Mouse (Mus musculus): Measurements from ENCODE around the gene Gm43518. TPM values are rescaled to one million over a fixed set of nuclear protein-coding genes. Genes with fewer than 3 reads are reported as not detected.

Gene Gm43518
- polyA plus RNA-seq, 1 experiment: not detected

DNA sequence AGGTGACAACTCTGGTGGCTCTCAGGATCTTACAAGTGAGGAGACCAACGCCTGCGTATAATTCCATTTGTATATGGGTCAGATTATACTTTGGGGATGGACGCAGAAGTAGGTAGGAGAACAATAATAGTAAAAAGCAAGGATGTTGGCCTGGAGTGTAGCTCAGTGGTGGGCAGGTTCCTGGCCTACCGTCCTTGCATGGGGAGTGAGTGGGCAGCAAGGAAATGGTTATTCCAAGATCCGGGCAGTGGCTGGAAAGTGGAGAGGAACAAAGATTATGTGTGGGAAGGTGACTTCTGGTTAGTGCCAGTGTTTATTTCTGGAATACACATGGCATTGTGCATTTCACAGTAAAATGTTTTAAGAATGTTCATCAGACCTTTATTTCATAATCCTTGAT, 8.7 kb downstream of the Gm43518 start:
- H3K27ac ChIP-seq (ENCODE audit: control insufficient read depth, insufficient read depth, low read depth, low read length, poor library complexity): no peak overlapping the region
- TF ChIP-seq CTCF (IDR thresholded peaks at IDR 0.05; ENCODE audit: control insufficient read depth, insufficient read depth, low read length) (no peak), POLR2A (IDR thresholded peaks at IDR 0.05; ENCODE audit: borderline replicate concordance, control insufficient read depth, low read depth, low read length) (no peak)
- H3K4me1 ChIP-seq (ENCODE audit: control insufficient read depth, insufficient read depth, low read length): peaks cover 4% of the 10 kb centered on the region; the same call in 1 of the 2 replicates
- WGBS: 90% methylated on average over 5 of the region's 5 CpGs
- no peak overlapping the region for H3K4me3 ChIP-seq (replicated peaks; ENCODE audit: control insufficient read depth, low read depth, low read length)

DNA sequence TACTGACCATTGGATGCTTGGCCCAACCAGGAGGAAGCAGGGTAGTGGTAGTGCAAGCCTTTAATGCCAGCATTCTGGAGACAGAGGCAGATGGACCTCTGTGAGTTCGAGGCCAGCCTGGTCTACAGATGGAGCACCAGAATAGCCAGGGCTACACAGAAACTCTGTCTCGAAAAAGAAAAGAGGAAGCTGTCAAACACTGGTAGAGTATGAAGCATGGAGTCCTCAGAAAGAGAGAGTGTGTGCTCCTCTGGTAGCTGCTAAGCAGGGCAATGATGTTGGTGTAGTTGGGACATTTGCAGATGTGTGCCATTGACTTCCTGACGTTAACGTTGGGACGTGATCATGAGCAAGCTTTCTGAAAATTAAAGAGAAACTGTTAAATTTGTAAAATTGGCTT, 11.3 kb downstream of the Gm43518 start:
- no peak overlapping the region for H3K27ac ChIP-seq (ENCODE audit: control insufficient read depth, insufficient read depth, low read depth, low read length, poor library complexity)
- H3K4me3 ChIP-seq (replicated peaks; ENCODE audit: control insufficient read depth, low read depth, low read length): no peak overlapping the region
- TF ChIP-seq POLR2A (IDR thresholded peaks at IDR 0.05; ENCODE audit: borderline replicate concordance, control insufficient read depth, low read depth, low read length): no peak
- TF ChIP-seq CTCF (IDR thresholded peaks at IDR 0.05; ENCODE audit: control insufficient read depth, insufficient read depth, low read length): no peak
- H3K4me1 ChIP-seq (ENCODE audit: control insufficient read depth, insufficient read depth, low read length): peaks cover 2% of the 10 kb centered on the region; the same call in 1 of the 2 replicates
- 8% methylated on average over 5 of the region's 5 CpGs for WGBS

DNA sequence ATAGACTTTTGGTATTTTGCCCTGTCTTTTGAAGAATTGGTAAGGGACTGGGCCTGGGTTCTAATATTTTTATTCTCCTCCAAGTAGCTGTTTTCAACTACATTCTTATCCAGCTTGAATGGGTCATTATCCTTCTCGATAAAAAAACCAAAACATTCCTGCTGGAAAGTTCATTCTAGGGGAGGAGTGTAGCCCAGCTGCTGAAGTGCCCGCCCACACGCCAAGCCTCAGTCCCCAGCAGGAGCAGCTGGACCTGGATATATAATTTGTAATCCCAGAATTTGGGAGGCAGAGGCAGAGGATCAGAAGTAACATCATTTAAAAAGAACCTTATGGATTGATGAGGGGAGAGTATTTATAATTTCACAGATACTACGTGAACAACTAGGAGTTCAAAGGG, 19.3 kb downstream of the Gm43518 start:
- WGBS: 79% methylated on average over 4 of the region's 4 CpGs
- TF ChIP-seq POLR2A (IDR thresholded peaks at IDR 0.05; ENCODE audit: borderline replicate concordance, control insufficient read depth, low read depth, low read length) (no peak), CTCF (IDR thresholded peaks at IDR 0.05; ENCODE audit: control insufficient read depth, insufficient read depth, low read length) (no peak)
- no peaks in the 10 kb centered on the region for H3K4me1 ChIP-seq (ENCODE audit: control insufficient read depth, insufficient read depth, low read length)
- H3K27ac ChIP-seq (ENCODE audit: control insufficient read depth, insufficient read depth, low read depth, low read length, poor library complexity): no peak overlapping the region
- no peak overlapping the region for H3K4me3 ChIP-seq (replicated peaks; ENCODE audit: control insufficient read depth, low read depth, low read length)

DNA sequence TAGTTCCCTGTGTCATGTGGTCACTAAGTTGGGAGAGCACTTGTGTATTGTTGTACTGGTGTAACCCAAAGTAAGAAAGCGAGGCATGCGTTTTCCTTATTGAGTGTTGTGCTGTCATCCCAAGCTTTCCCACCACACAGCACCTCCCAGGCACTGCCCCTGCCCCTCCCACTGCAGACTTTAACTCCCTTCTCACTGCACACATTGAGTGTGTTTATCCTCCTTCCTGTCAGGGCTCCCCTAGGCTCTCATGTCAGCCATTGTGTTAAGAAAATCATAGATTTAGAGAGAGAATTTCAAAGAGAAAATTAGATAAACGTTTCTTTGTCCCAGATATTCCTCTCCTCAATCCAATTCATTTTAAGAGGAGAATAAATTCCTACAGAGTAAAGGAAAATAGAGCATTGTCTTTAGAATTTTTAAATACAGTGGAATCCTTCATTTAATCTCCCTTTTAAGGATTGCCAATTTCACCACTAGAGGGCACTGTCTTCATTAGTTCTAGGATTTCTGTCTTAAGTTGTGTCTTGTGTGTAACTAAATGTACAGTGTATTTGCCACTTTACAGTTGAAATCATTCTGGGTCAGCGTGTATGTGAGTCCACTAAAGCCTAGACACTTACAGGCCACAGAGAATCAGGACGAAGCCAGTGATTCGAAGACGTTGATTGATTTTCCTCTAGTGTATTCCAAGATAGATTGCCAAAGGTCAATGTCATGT, 20.0 kb downstream of the Gm43518 start:
- Histone ChIP-seq H3K4me3 (replicated peaks; ENCODE audit: control insufficient read depth, low read depth, low read length) (no peak overlapping the region), H3K4me1 (ENCODE audit: control insufficient read depth, insufficient read depth, low read length) (no peaks in the 10 kb centered on the region), H3K27ac (ENCODE audit: control insufficient read depth, insufficient read depth, low read depth, low read length, poor library complexity) (no peak overlapping the region)
- 57% methylated on average over 7 of the region's 7 CpGs for WGBS
- TF ChIP-seq CTCF (IDR thresholded peaks at IDR 0.05; ENCODE audit: control insufficient read depth, insufficient read depth, low read length) (no peak), POLR2A (IDR thresholded peaks at IDR 0.05; ENCODE audit: borderline replicate concordance, control insufficient read depth, low read depth, low read length) (no peak)

DNA sequence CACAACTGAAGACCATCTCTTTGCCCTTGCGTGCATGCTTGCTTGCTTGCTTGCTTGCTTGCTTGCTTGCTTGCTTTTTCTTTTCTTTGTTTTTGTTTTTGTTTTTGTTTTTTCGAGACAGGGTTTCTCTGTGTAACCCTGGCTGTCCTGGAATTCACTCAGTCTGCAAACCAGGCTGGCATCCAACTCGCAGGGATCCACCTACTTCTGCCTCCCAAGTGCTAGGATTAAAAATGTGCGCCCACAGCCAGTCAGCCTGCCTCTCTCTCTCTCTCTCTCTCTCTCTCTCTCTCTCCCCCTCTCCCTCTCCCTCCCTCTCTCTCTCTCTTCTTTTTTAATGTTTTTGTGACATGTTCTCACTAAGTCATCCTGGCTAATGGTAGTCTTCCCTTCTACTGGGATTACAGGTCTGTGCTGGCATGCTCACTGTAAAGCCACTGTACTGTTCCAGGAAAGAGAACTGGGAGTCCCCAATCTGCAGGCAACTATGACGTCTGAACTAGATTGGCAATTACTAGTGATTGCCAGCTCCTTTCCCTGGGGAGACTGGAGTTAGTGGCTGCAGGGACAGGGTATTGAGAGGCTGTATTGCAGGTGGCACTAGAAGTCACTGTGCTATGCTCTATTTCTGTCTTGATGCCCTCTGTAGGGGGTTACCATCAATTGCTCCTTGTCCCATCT, 25.3 kb downstream of the Gm43518 start:
- H3K27ac ChIP-seq (ENCODE audit: control insufficient read depth, insufficient read depth, low read depth, low read length, poor library complexity): no peak overlapping the region
- TF ChIP-seq POLR2A (IDR thresholded peaks at IDR 0.05; ENCODE audit: borderline replicate concordance, control insufficient read depth, low read depth, low read length) (no peak), CTCF (IDR thresholded peaks at IDR 0.05; ENCODE audit: control insufficient read depth, insufficient read depth, low read length) (no peak)
- WGBS: 78% methylated on average over 5 of the region's 5 CpGs
- no peaks in the 10 kb centered on the region for H3K4me1 ChIP-seq (ENCODE audit: control insufficient read depth, insufficient read depth, low read length)
- no peak overlapping the region for H3K4me3 ChIP-seq (replicated peaks; ENCODE audit: control insufficient read depth, low read depth, low read length)

DNA sequence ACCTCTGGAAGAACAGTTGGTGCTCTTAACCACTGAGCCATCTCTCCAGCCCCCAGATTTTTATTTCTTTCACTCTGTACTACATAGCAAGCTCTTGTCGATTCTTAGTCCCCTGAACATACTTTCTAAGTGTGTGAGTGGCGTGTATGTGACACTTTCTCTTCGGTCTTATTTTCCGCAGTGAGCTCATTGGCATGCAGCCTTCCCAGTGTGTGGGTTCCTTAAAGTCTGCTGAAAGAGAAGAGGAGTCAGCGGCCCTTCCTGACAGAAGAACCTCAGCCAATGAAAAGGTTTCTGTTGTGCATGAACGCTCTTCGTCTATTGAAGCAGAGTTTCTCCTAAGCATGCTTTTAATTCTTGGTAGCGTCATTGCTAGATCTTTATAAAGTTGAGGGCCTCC, 30.0 kb downstream of the Gm43518 start:
- no peak overlapping the region for H3K27ac ChIP-seq (ENCODE audit: control insufficient read depth, insufficient read depth, low read depth, low read length, poor library complexity)
- no peaks in the 10 kb centered on the region for H3K4me1 ChIP-seq (ENCODE audit: control insufficient read depth, insufficient read depth, low read length)
- 88% methylated on average over 8 of the region's 8 CpGs for WGBS
- TF ChIP-seq CTCF (IDR thresholded peaks at IDR 0.05; ENCODE audit: control insufficient read depth, insufficient read depth, low read length) (no peak), POLR2A (IDR thresholded peaks at IDR 0.05; ENCODE audit: borderline replicate concordance, control insufficient read depth, low read depth, low read length) (no peak)
- H3K4me3 ChIP-seq (replicated peaks; ENCODE audit: control insufficient read depth, low read depth, low read length): no peak overlapping the region

DNA sequence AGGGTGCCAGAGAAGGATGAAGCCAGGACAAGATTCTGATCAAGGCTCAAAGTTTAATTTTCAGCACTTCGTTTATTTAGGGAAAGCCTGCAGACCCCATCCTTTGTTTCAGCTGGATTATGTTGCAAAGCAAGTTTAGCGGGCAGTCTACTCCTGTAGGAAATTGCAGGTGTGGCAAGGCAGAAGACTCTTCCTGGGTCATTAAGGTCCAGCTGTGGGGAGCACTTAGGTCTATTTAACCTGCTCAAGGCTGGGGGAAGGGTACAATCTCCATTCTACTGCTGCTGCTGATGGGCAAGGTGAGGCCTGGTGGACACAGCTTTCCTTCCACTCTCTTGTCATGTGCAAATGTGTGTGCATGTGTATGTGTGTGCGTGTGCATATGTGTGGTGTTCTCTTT, 31.8 kb downstream of the Gm43518 start:
- TF ChIP-seq POLR2A (IDR thresholded peaks at IDR 0.05; ENCODE audit: borderline replicate concordance, control insufficient read depth, low read depth, low read length): no peak
- no peak for TF ChIP-seq CTCF (IDR thresholded peaks at IDR 0.05; ENCODE audit: control insufficient read depth, insufficient read depth, low read length)
- Histone ChIP-seq H3K4me1 (ENCODE audit: control insufficient read depth, insufficient read depth, low read length) (no peaks in the 10 kb centered on the region; the same call in 1 of the 2 replicates), H3K27ac (ENCODE audit: control insufficient read depth, insufficient read depth, low read depth, low read length, poor library complexity) (no peak overlapping the region), H3K4me3 (replicated peaks; ENCODE audit: control insufficient read depth, low read depth, low read length) (no peak overlapping the region)
- 69% methylated on average over 3 of the region's 3 CpGs for WGBS

DNA sequence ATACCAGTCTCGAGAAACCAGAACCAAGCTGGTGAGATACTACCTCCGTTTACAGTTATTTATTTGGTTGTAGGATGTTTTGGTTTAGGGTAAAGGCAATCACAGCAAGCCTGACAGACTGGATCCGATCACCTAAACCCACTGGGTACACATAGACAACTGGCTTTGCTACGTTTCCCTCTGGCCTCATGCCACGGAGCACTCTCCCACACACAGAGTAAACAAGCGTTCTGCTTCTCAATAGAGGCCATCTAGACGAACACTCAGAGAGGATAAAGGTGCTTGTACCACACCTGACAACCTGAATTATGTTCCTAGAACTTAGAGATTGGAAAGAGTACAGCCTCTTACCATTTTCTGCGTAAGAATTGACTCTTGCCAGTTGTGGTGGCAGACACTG, 32.9 kb downstream of the Gm43518 start:
- Histone ChIP-seq H3K4me1 (ENCODE audit: control insufficient read depth, insufficient read depth, low read length) (no peaks in the 10 kb centered on the region; the same call in 1 of the 2 replicates), H3K27ac (ENCODE audit: control insufficient read depth, insufficient read depth, low read depth, low read length, poor library complexity) (no peak overlapping the region)
- 80% methylated on average over 8 of the region's 8 CpGs for WGBS

More for the DNA sequence above, 32.9 kb downstream of the Gm43518 start:
- no peak overlapping the region for H3K4me3 ChIP-seq (replicated peaks; ENCODE audit: control insufficient read depth, low read depth, low read length)
- TF ChIP-seq CTCF (IDR thresholded peaks at IDR 0.05; ENCODE audit: control insufficient read depth, insufficient read depth, low read length) (no peak), POLR2A (IDR thresholded peaks at IDR 0.05; ENCODE audit: borderline replicate concordance, control insufficient read depth, low read depth, low read length) (no peak)
